In the genomic region with DNA sequence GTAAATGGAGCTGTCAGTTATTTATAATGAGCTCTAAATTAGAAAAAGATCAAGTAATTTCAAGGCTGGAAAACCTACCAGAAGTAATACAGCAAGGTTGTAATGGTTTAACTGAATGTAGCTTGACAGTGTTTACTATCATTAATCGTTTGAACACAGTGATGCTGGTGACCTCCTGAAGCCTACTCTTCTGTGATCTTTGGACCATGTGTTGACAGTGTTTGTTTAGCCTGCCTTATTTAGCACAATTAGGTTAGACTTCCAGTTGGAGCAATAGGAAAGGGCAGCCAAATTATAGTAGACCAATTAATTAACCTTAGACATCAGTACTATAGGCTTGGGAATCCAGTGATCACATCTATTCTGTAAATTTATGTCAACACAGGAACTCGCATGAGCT, we compare ENCODE assay signal across 26 mouse cellular contexts.
DNase-seq lines count a peak whose midpoint lies in the region; ATAC-seq and TF ChIP-seq lines count a peak whose summit lies in the region.
"Had no signal": no experiment of that assay in that cellular context is flagged by ENCODE, and none has a peak within 500 bp of the region (broad histone marks: within the 10 kb centered on the region; RNA-seq: fewer than 3 reads in every experiment).

No protein-coding gene starts in this region.

- peak; percentile 6; the same call in 1 of the 2 replicates for ATAC-seq in forebrain, embryonic 16.5 days
- no peak for ATAC-seq in forebrain, embryonic 13.5 days
- ATAC-seq in hindbrain, embryonic 13.5 days (ENCODE audit: low FRiP score), result peak; percentile 49; the same call in 1 of the 2 replicates
- no peak for ATAC-seq in hindbrain, embryonic 11.5 days (ENCODE audit: low FRiP score)
- ATAC-seq in liver, embryonic 12.5 days, result peak; percentile 52; the same call in 1 of the 2 replicates
- ATAC-seq in liver, embryonic 16.5 days (ENCODE audit: low read depth), result peak; percentile 63
- ATAC-seq: Patski had no signal

- no peaks in the 10 kb centered on the region for H3K9me3 ChIP-seq in forebrain, embryonic 16.5 days (ENCODE audit: control insufficient read depth, low read length)
- no peaks in the 10 kb centered on the region for H3K9me3 ChIP-seq in forebrain, embryonic 13.5 days (replicated peaks)
- H3K9me3 ChIP-seq in hindbrain, embryonic 13.5 days, result no peaks in the 10 kb centered on the region
- no peaks in the 10 kb centered on the region for H3K9me3 ChIP-seq in hindbrain, embryonic 11.5 days (ENCODE audit: control insufficient read depth, low read length)
- H3K9me3 ChIP-seq in liver, embryonic 12.5 days (replicated peaks), result no peaks in the 10 kb centered on the region
- H3K9me3 ChIP-seq in liver, embryonic 16.5 days (replicated peaks; ENCODE audit: control insufficient read depth, low read length), result no peaks in the 10 kb centered on the region
- H3K9me3 ChIP-seq: forebrain, embryonic 10.5 days; G1E; heart, embryonic 12.5 days; heart, embryonic 15.5 days; hindbrain, embryonic 10.5 days; hindbrain, embryonic 15.5 days had no signal

- no peaks in the 10 kb centered on the region for H3K27me3 ChIP-seq in forebrain, embryonic 16.5 days (replicated peaks; ENCODE audit: control insufficient read depth, insufficient read depth, low read length)
- no peaks in the 10 kb centered on the region for H3K27me3 ChIP-seq in forebrain, embryonic 13.5 days
- no peaks in the 10 kb centered on the region for H3K27me3 ChIP-seq in hindbrain, embryonic 13.5 days
- no peaks in the 10 kb centered on the region for H3K27me3 ChIP-seq in hindbrain, embryonic 11.5 days (ENCODE audit: control insufficient read depth, insufficient read depth, low read length)
- no peaks in the 10 kb centered on the region for H3K27me3 ChIP-seq in liver, embryonic 12.5 days (replicated peaks)
- H3K27me3 ChIP-seq in liver, embryonic 16.5 days (ENCODE audit: control insufficient read depth, insufficient read depth, low read depth, low read length), result no peaks in the 10 kb centered on the region
- H3K27me3 ChIP-seq: CH12.LX; heart, embryonic 12.5 days; heart, embryonic 15.5 days; hindbrain, embryonic 15.5 days; Patski had no signal

- peaks cover 7% of the 10 kb centered on the region for H3K4me1 ChIP-seq in forebrain, embryonic 16.5 days (replicated peaks; ENCODE audit: control insufficient read depth, insufficient read depth, low read length)
- peaks cover 27% of the 10 kb centered on the region for H3K4me1 ChIP-seq in forebrain, embryonic 13.5 days
- peaks cover 4% of the 10 kb centered on the region for H3K4me1 ChIP-seq in hindbrain, embryonic 13.5 days (replicated peaks)
- H3K4me1 ChIP-seq in hindbrain, embryonic 11.5 days (replicated peaks; ENCODE audit: control insufficient read depth, insufficient read depth, low read length), result no peaks in the 10 kb centered on the region
- H3K4me1 ChIP-seq in liver, embryonic 12.5 days, result no peaks in the 10 kb centered on the region
- peaks cover 2% of the 10 kb centered on the region; the same call in 1 of the 2 replicates for H3K4me1 ChIP-seq in liver, embryonic 16.5 days (ENCODE audit: control insufficient read depth, low read depth, low read length)
- H3K4me1 ChIP-seq: forebrain, embryonic 10.5 days; hindbrain, embryonic 10.5 days had no signal

- H3K4me3 ChIP-seq in forebrain, embryonic 16.5 days (replicated peaks; ENCODE audit: low read length), result no peak overlapping the region
- no peak overlapping the region for H3K4me3 ChIP-seq in forebrain, embryonic 13.5 days
- no peak overlapping the region for H3K4me3 ChIP-seq in hindbrain, embryonic 13.5 days
- no peak overlapping the region for H3K4me3 ChIP-seq in hindbrain, embryonic 11.5 days (ENCODE audit: low read depth, low read length)
- no peak overlapping the region for H3K4me3 ChIP-seq in liver, embryonic 12.5 days
- H3K4me3 ChIP-seq in liver, embryonic 16.5 days (ENCODE audit: low read depth, low read length), result no peak overlapping the region
- no peak overlapping the region for H3K4me3 ChIP-seq in layer of hippocampus, adult 2 months
- H3K4me3 ChIP-seq: forebrain, embryonic 10.5 days; heart, embryonic 12.5 days; heart, embryonic 15.5 days; hindbrain, embryonic 10.5 days; hindbrain, embryonic 15.5 days had no signal

- DNase-seq in hindbrain, embryonic 11.5 days (ENCODE audit: low spot score), result no peak
- DNase-seq in liver, result no peak
- DNase-seq in layer of hippocampus, adult 2 months (ENCODE audit: low spot score in 2 of 2), result no peak
- DNase-seq: adrenal gland, postnatal 10 days; adrenal gland, postnatal 36 days; B cell, adult 2 months; cerebellum, adult 18-20 months; cerebellum, adult 9-10 months; cerebellum, postnatal 14 days; gastrocnemius, postnatal 25 days; heart, adult 18-20 months; heart, postnatal 10 days; heart, postnatal 36 days had no signal

- H3K36me3 ChIP-seq in forebrain, embryonic 16.5 days (ENCODE audit: control insufficient read depth, insufficient read depth), result no peaks in the 10 kb centered on the region
- H3K36me3 ChIP-seq in forebrain, embryonic 13.5 days (ENCODE audit: poor library complexity, severe bottlenecking), result 0 out of 2 replicates have a peak, but pooled peaks cover 4% of the 10 kb centered on the region
- peaks cover 4% of the 10 kb centered on the region; the same call in 1 of the 2 replicates for H3K36me3 ChIP-seq in hindbrain, embryonic 13.5 days
- H3K36me3 ChIP-seq in hindbrain, embryonic 11.5 days (ENCODE audit: control insufficient read depth, insufficient read depth, low read length), result no peaks in the 10 kb centered on the region
- peaks cover 8% of the 10 kb centered on the region; the same call in 1 of the 2 replicates for H3K36me3 ChIP-seq in liver, embryonic 12.5 days
- H3K36me3 ChIP-seq in liver, embryonic 16.5 days (ENCODE audit: control insufficient read depth, insufficient read depth), result no peaks in the 10 kb centered on the region
- H3K36me3 ChIP-seq: hindbrain, embryonic 15.5 days had no signal

- WGBS in forebrain, embryonic 16.5 days, result 43% methylated on average over 2 of the region's 2 CpGs
- 44% methylated on average over 2 of the region's 2 CpGs for WGBS in forebrain, embryonic 13.5 days
- 70% methylated on average over 2 of the region's 2 CpGs for WGBS in hindbrain, embryonic 13.5 days
- 85% methylated on average over 2 of the region's 2 CpGs for WGBS in hindbrain, embryonic 11.5 days
- WGBS in liver, embryonic 12.5 days (ENCODE audit: insufficient replicate concordance), result 74% methylated on average over 2 of the region's 2 CpGs
- 70% methylated on average over 2 of the region's 2 CpGs for WGBS in liver, embryonic 16.5 days (ENCODE audit: insufficient replicate concordance)

- H3K4me2 ChIP-seq in forebrain, embryonic 16.5 days (ENCODE audit: low read length), result no peak overlapping the region
- H3K4me2 ChIP-seq in forebrain, embryonic 13.5 days, result no peak overlapping the region
- H3K4me2 ChIP-seq in hindbrain, embryonic 13.5 days, result no peak overlapping the region
- no peak overlapping the region for H3K4me2 ChIP-seq in hindbrain, embryonic 11.5 days (replicated peaks; ENCODE audit: low read depth, low read length)
- no peak overlapping the region for H3K4me2 ChIP-seq in liver, embryonic 12.5 days
- H3K4me2 ChIP-seq in liver, embryonic 16.5 days (ENCODE audit: low read depth, low read length), result no peak overlapping the region
- H3K4me2 ChIP-seq: heart, embryonic 12.5 days; heart, embryonic 15.5 days; hindbrain, embryonic 15.5 days had no signal

- no peak for TF ChIP-seq CTCF in layer of hippocampus, adult 2 months (conservative IDR thresholded peaks at IDR 0.05)

- no peak overlapping the region for H3K27ac ChIP-seq in forebrain, embryonic 16.5 days (ENCODE audit: low read length)
- no peak overlapping the region for H3K27ac ChIP-seq in forebrain, embryonic 13.5 days
- no peak overlapping the region for H3K27ac ChIP-seq in hindbrain, embryonic 13.5 days
- no peak overlapping the region for H3K27ac ChIP-seq in hindbrain, embryonic 11.5 days (ENCODE audit: low read depth, low read length)
- H3K27ac ChIP-seq in liver, embryonic 12.5 days, result no peak overlapping the region
- H3K27ac ChIP-seq in liver, embryonic 16.5 days (ENCODE audit: low read length), result peak overlapping the region; percentile 33; the same call in 1 of the 2 replicates
- no peak overlapping the region for H3K27ac ChIP-seq in layer of hippocampus, adult 2 months
- H3K27ac ChIP-seq: forebrain, embryonic 10.5 days; heart, embryonic 15.5 days; hindbrain, embryonic 10.5 days; hindbrain, embryonic 15.5 days had no signal

- H3K9ac ChIP-seq in forebrain, embryonic 16.5 days (replicated peaks; ENCODE audit: low read depth, low read length), result no peak overlapping the region
- no peak overlapping the region for H3K9ac ChIP-seq in forebrain, embryonic 13.5 days
- H3K9ac ChIP-seq in hindbrain, embryonic 13.5 days, result no peak overlapping the region
- no peak overlapping the region for H3K9ac ChIP-seq in hindbrain, embryonic 11.5 days (ENCODE audit: low read depth, low read length)
- H3K9ac ChIP-seq in liver, embryonic 12.5 days, result no peak overlapping the region
- no peak overlapping the region for H3K9ac ChIP-seq in liver, embryonic 16.5 days (ENCODE audit: low read depth, low read length)
- H3K9ac ChIP-seq: heart, embryonic 12.5 days; heart, embryonic 15.5 days; hindbrain, embryonic 15.5 days had no signal

Comparison
In these comparisons a context has a peak if more than half of its experiments do, and no peak if none do; other contexts are left out.
1. ATAC-seq: peak in forebrain, embryonic 16.5 days (single experiment), hindbrain, embryonic 13.5 days (single experiment), liver, embryonic 12.5 days (single experiment) and liver, embryonic 16.5 days (single experiment); none in forebrain, embryonic 13.5 days (single experiment) and hindbrain, embryonic 11.5 days (single experiment).